Mouse (Mus musculus): ENCODE results near the gene Asrgl1. TPM values are rescaled to one million over a fixed set of nuclear protein-coding genes. Genes with fewer than 3 reads are reported as not detected.

The Asrgl1 gene
- polyA plus RNA-seq (2021; fragmentation: Nextera tagmentation), result 81.0 and 108 TPM in 2 replicates
- long read RNA-seq, experiment 1, full-length matches to known transcripts, result 282 of 354 reads
- long read RNA-seq, experiment 1, partial matches to known transcripts, result 36 of 354 reads
- long read RNA-seq, experiment 1, other reads (novel, unspliced or antisense), result 36 of 354 reads
- long read RNA-seq, experiment 2, full-length matches to known transcripts, result 701 of 783 reads
- long read RNA-seq, experiment 2, partial matches to known transcripts, result 42 of 783 reads
- long read RNA-seq, experiment 2, other reads (novel, unspliced or antisense), result 40 of 783 reads

DNA sequence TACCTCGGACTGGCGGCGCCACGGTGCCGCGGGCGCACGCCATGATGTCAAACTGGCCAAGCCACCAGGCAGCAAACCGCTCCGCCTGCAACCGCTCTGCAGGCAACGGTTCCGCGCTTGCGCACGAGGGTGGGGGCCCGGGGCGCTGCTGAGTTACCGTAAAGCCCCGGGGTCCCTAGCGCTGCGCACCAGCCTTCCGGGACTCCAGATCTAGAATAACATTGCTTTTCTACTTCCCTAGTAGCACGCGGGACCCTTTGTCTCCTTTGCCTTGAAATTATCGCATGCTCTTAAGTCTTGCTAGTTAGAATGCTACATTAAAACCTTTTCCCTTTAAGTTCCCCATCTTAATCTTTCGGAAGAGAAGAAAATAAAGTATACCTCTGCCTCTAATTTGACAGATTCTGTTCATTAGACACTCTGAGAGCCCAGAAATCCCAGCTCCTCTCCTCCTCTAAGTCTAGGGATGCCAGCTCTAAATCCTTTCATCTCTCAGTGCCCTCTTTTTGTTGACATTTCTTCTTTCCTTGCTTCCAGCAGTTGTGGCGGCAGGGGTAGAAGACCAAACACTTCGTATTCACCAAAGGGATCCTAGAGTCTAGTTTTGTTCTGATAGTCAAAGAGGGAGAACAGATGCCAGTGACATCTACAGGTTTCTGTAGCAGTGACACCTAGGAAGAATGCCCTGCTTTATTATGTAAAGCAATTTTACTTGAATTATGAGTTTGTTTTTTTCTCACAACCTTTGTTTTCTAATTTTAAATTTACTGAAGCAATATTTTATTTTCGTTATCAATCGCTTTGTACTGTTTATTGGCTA, at the start of gene Asrgl1:
Gene Asrgl1 (minus strand): TSS at position 125 of the 820 bp plus-strand sequence.

DNA sequence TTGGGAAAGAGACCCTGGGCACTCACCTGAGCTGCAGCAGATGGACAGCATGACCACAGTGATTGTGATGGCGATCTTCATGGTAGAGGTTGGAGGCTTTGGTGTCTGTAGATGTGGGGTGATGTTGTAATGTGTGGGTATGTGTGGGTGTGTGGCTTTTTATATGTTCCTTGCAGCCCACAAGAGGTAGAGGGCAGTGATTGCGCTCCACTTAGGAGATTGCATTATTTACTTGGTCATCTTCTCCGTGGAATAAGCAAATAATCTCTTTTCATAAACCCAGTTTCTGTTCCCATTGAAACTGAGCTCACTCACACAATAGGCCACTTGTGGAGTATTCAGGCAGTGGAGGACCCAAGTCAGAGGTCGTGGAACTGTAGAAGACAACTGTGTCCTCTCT, 47.6 kb downstream of the Asrgl1 start, which contains the start of gene Scgb1a1:
Gene Scgb1a1 (minus strand): TSS at position 138 of the 400 bp plus-strand sequence.

Other genes starting within 250 kb of the Asrgl1 start
- 77.9 and 90.8 TPM in 2 replicates for gene 1810009A15Rik, start 246.8 kb downstream of the Asrgl1 start, polyA plus RNA-seq (2021; fragmentation: Nextera tagmentation)
- 4.9 and 10.5 TPM in 2 replicates for gene Gm49416, start 246.7 kb downstream of the Asrgl1 start, polyA plus RNA-seq (2021; fragmentation: Nextera tagmentation)
- 6.6 and 8.1 TPM in 2 replicates for gene Ints5, start 242.6 kb downstream of the Asrgl1 start, polyA plus RNA-seq (2021; fragmentation: Nextera tagmentation)
- gene Ganab, start 237.6 kb downstream of the Asrgl1 start, polyA plus RNA-seq (2021; fragmentation: Nextera tagmentation), result 20.4 and 22.5 TPM in 2 replicates
- 45.2 and 47.5 TPM in 2 replicates for gene B3gat3, start 215.3 kb downstream of the Asrgl1 start, polyA plus RNA-seq (2021; fragmentation: Nextera tagmentation)
- 5.4 and 6.3 TPM in 2 replicates for gene Rom1, start 206.3 kb downstream of the Asrgl1 start, polyA plus RNA-seq (2021; fragmentation: Nextera tagmentation)
- gene Eml3, start 206.1 kb downstream of the Asrgl1 start, polyA plus RNA-seq (2021; fragmentation: Nextera tagmentation), result 3.5 and 4.0 TPM in 2 replicates
- 22.3 and 23.3 TPM in 2 replicates for gene Mta2, start 193.8 kb downstream of the Asrgl1 start, polyA plus RNA-seq (2021; fragmentation: Nextera tagmentation)
- 10.4 and 11.1 TPM in 2 replicates for gene Tut1, start 181.8 kb downstream of the Asrgl1 start, polyA plus RNA-seq (2021; fragmentation: Nextera tagmentation)
- gene Eef1g, start 168.6 kb downstream of the Asrgl1 start, polyA plus RNA-seq (2021; fragmentation: Nextera tagmentation), result 400 and 450 TPM in 2 replicates
- gene Ahnak, start 146.4 kb downstream of the Asrgl1 start, polyA plus RNA-seq (2021; fragmentation: Nextera tagmentation), result 5.6 and 7.2 TPM in 2 replicates
- gene Scgb1a1, start 47.7 kb downstream of the Asrgl1 start, polyA plus RNA-seq (2021; fragmentation: Nextera tagmentation), result not detected in 2 replicates